Mouse (Mus musculus): Measurements from ENCODE around the gene Mfap3l. TPM values are rescaled to one million over a fixed set of nuclear protein-coding genes. Genes with fewer than 3 reads are reported as not detected.

The Mfap3l gene
- polyA plus RNA-seq, 1 experiment from 2014 or later = 0.27 TPM

DNA sequence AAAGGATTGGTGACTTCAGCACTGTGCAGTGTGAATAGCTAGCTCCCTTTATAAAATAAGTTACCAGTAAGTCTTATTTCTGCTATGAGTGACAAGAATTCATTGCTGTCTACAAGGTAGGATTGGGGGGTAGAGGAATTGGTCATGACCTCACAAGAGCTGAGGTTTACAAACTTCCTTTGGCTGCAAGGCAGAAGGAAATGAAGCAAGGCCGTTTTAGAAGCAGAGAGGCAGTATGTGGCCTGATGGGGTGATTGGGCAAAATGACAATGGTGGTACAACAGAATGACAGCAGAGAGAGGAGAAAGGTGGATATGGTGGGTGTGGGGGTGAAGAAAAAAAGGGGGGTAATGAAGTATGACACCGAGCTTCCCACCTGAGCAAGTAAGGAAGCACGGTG lies 82.1 kb downstream of the Mfap3l start:
- H3K9me3 ChIP-seq (replicated peaks) = no peaks in the 10 kb centered on the region; the same call in 1 of the 2 replicates
- DNase-seq (no peak), ATAC-seq (ENCODE audit: low read depth) (no peak)
- no peaks in the 10 kb centered on the region for H3K27me3 ChIP-seq
- H3K36me3 ChIP-seq = no peaks in the 10 kb centered on the region
- H3K4me2 ChIP-seq = no peak overlapping the region
- 41% methylated on average over 3 of the region's 3 CpGs for WGBS (ENCODE audit: insufficient replicate concordance)
- no peak overlapping the region for H3K27ac ChIP-seq
- no peaks in the 10 kb centered on the region for H3K4me1 ChIP-seq (replicated peaks)
- no peak overlapping the region for H3K4me3 ChIP-seq (replicated peaks)
- H3K9ac ChIP-seq = no peak overlapping the region

DNA sequence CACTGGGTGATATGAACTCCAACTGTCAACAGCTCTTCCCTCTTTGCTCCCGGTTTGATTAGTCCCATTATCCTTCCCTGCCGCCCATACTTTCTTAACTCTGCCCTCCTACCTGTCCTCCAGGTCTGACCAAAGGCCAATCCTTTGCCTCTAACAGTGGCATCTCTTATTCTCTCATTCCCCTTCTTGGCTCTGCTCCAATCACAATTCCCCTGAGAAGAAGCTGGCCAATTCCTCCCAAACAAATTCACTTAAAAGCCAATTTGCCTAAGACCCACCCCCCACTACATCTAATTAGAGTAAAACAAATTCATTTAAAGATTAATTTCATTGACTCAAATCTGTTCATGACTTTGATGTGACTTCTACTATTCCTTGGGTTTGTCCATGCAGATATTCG lies 86.1 kb downstream of the Mfap3l start:
- Histone ChIP-seq H3K4me3 (replicated peaks) (no peak overlapping the region), H3K4me2 (no peak overlapping the region), H3K9ac (no peak overlapping the region), H3K4me1 (replicated peaks) (no peaks in the 10 kb centered on the region), H3K27me3 (no peaks in the 10 kb centered on the region), H3K9me3 (replicated peaks) (no peaks in the 10 kb centered on the region), H3K36me3 (no peaks in the 10 kb centered on the region), H3K27ac (no peak overlapping the region)
- no peak for DNase-seq
- ATAC-seq (ENCODE audit: low read depth) = no peak
- 55% methylated on average over 3 of the region's 3 CpGs for WGBS (ENCODE audit: insufficient replicate concordance)

Other genes starting within 250 kb of the Mfap3l start
- gene Gm10283, start 129.6 kb upstream of the Mfap3l start, polyA plus RNA-seq (2015; fragmentation: Nextera tagmentation; extraction: Ambion mirVana) = not detected in 2 replicates
- gene Aadat, start 126.9 kb upstream of the Mfap3l start, polyA plus RNA-seq (2015; fragmentation: Nextera tagmentation; extraction: Ambion mirVana) = 5.6 and 6.2 TPM in 2 replicates

Data from liver, embryonic 13.5 days (tissue).